Mouse (Mus musculus): ENCODE results near the gene Nrf1.
A peak's percentile ranks its signal among the peaks of the same experiment; 100 is the strongest.

Nrf1 gene

GRCm38 (mm10) chr6:30047271-30048162 is at the start of gene Nrf1:
Gene Nrf1 (plus strand): TSS chr6:30047988.
- peak; percentile 92 for DNase-seq (ENCODE audit: low spot score)

GRCm38 (mm10) chr6:29998140-29998539 is 49.6 kb upstream of the Nrf1 start:
- no peak for DNase-seq (ENCODE audit: low spot score)

- no peak for DNase-seq (ENCODE audit: low spot score)
These were observed 49.0 kb upstream of the Nrf1 start for GRCm38 (mm10) chr6:29998771-29999170.

- no peak for DNase-seq (ENCODE audit: low spot score)
These were observed 45.2 kb upstream of the Nrf1 start for GRCm38 (mm10) chr6:30002628-30003027.

GRCm38 (mm10) chr6:30005851-30006250 is 41.9 kb upstream of the Nrf1 start:
- DNase-seq (ENCODE audit: low spot score) = no peak

- no peak for DNase-seq (ENCODE audit: low spot score)
These were observed 38.6 kb upstream of the Nrf1 start for GRCm38 (mm10) chr6:30009204-30009603.

- no peak for DNase-seq (ENCODE audit: low spot score)
These were observed 34.3 kb upstream of the Nrf1 start for GRCm38 (mm10) chr6:30013520-30013919.

GRCm38 (mm10) chr6:30014187-30014864 is 33.5 kb upstream of the Nrf1 start:
- DNase-seq (ENCODE audit: low spot score) = no peak

- no peak for DNase-seq (ENCODE audit: low spot score)
These were observed 26.5 kb upstream of the Nrf1 start for GRCm38 (mm10) chr6:30021241-30021640.

GRCm38 (mm10) chr6:30021656-30022055 is 26.1 kb upstream of the Nrf1 start:
- DNase-seq (ENCODE audit: low spot score) = no peak

GRCm38 (mm10) chr6:30026799-30027198 is 21.0 kb upstream of the Nrf1 start:
- no peak for DNase-seq (ENCODE audit: low spot score)

GRCm38 (mm10) chr6:30028358-30028757 is 19.4 kb upstream of the Nrf1 start:
- DNase-seq (ENCODE audit: low spot score) = no peak

GRCm38 (mm10) chr6:30035112-30035511 is 12.7 kb upstream of the Nrf1 start:
- DNase-seq (ENCODE audit: low spot score) = no peak

GRCm38 (mm10) chr6:30041498-30041897 is 6.3 kb upstream of the Nrf1 start:
- no peak for DNase-seq (ENCODE audit: low spot score)

GRCm38 (mm10) chr6:30042483-30042882 is 5.3 kb upstream of the Nrf1 start:
- no peak for DNase-seq (ENCODE audit: low spot score)

- DNase-seq (ENCODE audit: low spot score) = no peak
These were observed 344 bp downstream of the Nrf1 start for GRCm38 (mm10) chr6:30048163-30048500.

GRCm38 (mm10) chr6:30048501-30049353 is 939 bp downstream of the Nrf1 start:
- DNase-seq (ENCODE audit: low spot score) = peak; percentile 44

GRCm38 (mm10) chr6:30053116-30053515 is 5.3 kb downstream of the Nrf1 start:
- no peak for DNase-seq (ENCODE audit: low spot score)

GRCm38 (mm10) chr6:30062544-30062943 is 14.8 kb downstream of the Nrf1 start:
- no peak for DNase-seq (ENCODE audit: low spot score)

- DNase-seq (ENCODE audit: low spot score) = no peak
These were observed 17.6 kb downstream of the Nrf1 start for GRCm38 (mm10) chr6:30065369-30065768.

- no peak for DNase-seq (ENCODE audit: low spot score)
These were observed 19.0 kb downstream of the Nrf1 start for GRCm38 (mm10) chr6:30066746-30067145.

- DNase-seq (ENCODE audit: low spot score) = no peak
These were observed 24.7 kb downstream of the Nrf1 start for GRCm38 (mm10) chr6:30072476-30072875.
